Mouse (Mus musculus) bone marrow macrophage, adult 2 months (primary cell): ENCODE results near the gene Lbh. TPM values are rescaled to one million over a fixed set of nuclear protein-coding genes. Genes with fewer than 3 reads are reported as not detected.

Source experiments
- H3K27ac ChIP-seq: 2 replicates; pipeline ENCODE4 v1.5.1; 2012; ENCODE audit warnings: low read depth, low read length; ENCODE audit not compliant: insufficient read depth
- H3K4me1 ChIP-seq: 2 replicates; pipeline ENCODE4 v1.6.1; 2012; ENCODE audit warnings: low read length; ENCODE audit not compliant: control insufficient read depth, insufficient read depth
- H3K4me3 ChIP-seq: 2 replicates; pipeline ENCODE4 v1.5.1; 2012; ENCODE audit warnings: mild to moderate bottlenecking, low read length, moderate library complexity; ENCODE audit not compliant: insufficient read depth
- CTCF ChIP-seq: IDR thresholded peaks from 2 replicates; pipeline ENCODE4 v1.5.1; 2012; ENCODE audit warnings: low read depth, mild to moderate bottlenecking, low read length, moderate library complexity
- POLR2A ChIP-seq: IDR thresholded peaks from 2 replicates; pipeline ENCODE4 v1.6.1; 2012; ENCODE audit warnings: mild to moderate bottlenecking, low read depth, low read length, borderline replicate concordance
- polyA plus RNA-seq: library from polyadenylated mRNA; stranded (reverse); fragments of >200 nt; gene quantifications from 2 replicates; pipeline ENCODE4 v1.2.4, GENCODE M21; 2012; ENCODE audit not compliant: missing spikeins, insufficient read depth, insufficient read length

The Lbh gene
- polyA plus RNA-seq, 1 experiment: 29.7 TPM

- Histone ChIP-seq H3K4me3 (no peak overlapping the region), H3K4me1 (peaks cover under 1% of the 10 kb centered on the region), H3K27ac (no peak overlapping the region)
- no peak for TF ChIP-seq POLR2A
- TF ChIP-seq CTCF: no peak
Observed at GRCm38 (mm10) chr17:72909061-72909852, 8.8 kb upstream of the Lbh start.

DNA sequence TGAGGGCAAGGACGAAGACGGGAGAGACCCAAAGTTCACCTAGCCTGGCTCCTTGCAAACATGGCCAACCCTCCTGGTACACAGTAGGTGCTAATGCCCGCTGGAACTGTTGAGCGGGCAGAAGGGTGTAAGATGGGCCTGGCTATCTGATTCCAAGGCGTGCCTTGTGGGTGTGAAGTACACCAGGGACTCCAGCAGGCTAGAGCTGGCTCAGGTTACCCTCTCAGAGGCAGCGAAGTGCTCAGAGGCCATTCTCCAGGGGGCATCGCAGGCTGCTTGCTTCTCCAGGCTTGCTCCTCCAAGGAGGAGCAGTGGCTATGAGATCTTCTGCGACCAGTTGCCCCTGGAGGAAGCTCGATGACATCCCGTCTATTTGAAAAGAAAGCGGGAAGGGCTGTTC is 6.8 kb upstream of the Lbh start:
- Histone ChIP-seq H3K27ac (no peak overlapping the region), H3K4me1 (no peaks in the 10 kb centered on the region), H3K4me3 (no peak overlapping the region)
- TF ChIP-seq CTCF (no peak), POLR2A (no peak)

DNA sequence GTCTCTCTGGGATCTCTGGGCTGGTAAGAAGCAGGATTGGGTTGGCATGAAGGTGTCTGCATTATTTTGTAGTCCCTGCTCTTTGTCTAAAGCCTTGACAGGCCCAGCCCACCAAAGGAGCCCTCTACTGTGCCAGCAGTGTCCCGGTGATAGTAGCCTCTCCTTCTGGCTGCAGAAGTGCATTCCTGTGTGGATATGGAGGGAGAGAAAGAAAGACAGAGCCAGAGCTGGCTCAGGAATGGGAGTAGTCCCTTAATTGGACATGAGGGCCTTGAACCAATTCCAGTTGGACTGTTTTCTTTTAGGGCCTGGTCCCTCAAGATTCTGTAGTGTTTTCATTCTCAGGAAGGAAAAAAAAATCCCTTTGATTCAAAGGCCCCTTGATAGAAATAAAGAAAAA is 6.4 kb upstream of the Lbh start:
- Histone ChIP-seq H3K4me1 (no peaks in the 10 kb centered on the region), H3K27ac (no peak overlapping the region), H3K4me3 (no peak overlapping the region)
- TF ChIP-seq POLR2A: no peak
- no peak for TF ChIP-seq CTCF

DNA sequence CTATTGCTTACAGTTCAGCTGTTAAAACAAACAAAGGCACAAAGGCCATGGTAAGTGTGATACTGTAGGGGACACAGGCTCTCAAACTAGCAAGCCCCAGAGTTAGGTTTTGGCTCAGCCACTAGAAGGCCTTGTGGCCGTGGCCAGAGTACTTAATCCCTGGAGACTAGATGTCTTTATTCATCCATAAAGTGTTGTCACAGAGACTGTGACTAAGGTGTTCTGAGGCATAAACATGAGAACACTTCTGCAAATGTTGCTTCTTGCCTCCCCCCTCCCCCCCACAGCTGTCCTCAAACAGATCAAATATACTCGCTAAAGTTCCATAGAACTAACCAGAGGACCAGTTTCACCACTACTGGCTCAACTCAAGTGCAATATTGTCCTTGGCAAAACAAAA is 4.0 kb upstream of the Lbh start:
- no peak for TF ChIP-seq CTCF
- TF ChIP-seq POLR2A: no peak
- no peak overlapping the region for H3K4me3 ChIP-seq
- H3K27ac ChIP-seq: no peak overlapping the region
- no peaks in the 10 kb centered on the region for H3K4me1 ChIP-seq

DNA sequence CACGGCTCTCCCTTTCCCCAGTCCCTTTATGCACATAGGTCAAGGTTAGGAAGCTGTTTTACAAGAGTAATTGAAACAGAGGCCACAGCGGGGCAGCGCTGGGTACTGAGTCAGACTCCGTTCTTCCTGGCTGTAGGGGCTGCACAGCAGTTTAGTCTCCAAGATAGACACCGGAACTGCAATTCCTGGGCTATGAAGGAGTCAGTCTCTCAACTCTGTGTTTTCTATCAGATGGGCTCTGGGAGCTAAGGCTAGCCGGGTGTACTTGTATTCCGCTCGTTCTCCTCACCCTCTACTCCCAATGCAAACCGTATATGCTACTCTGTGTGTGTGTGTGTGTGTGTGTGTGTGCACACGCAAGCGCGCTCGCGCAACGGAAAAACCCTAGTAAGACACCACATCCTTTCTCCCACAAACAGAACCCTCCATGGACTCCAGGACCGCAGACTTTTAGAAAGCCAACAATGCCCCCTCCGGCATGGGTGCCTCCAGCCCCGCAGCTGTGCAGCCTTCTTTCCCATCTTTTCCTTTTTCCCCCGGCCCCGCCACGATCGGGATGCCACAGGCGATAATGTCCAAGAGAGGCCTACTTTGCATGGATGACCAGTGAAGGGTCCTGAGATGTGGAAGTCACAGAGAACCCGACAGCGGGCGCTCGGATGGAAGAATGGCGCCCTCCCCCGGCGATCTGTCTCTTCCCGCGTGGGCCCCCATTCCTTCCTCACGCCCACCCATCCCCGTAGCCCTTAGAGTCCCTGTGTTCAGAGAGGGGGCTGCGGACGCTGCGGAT is 669 bp upstream of the Lbh start:
- peak overlapping the region; percentile 15; the same call in 1 of the 2 replicates for H3K27ac ChIP-seq
- H3K4me1 ChIP-seq: no peaks in the 10 kb centered on the region
- H3K4me3 ChIP-seq: peak overlapping the region; percentile 62
- 0 out of 2 replicates have a peak, but pooled peaks have one; percentile 26 for TF ChIP-seq CTCF
- no peak for TF ChIP-seq POLR2A

DNA sequence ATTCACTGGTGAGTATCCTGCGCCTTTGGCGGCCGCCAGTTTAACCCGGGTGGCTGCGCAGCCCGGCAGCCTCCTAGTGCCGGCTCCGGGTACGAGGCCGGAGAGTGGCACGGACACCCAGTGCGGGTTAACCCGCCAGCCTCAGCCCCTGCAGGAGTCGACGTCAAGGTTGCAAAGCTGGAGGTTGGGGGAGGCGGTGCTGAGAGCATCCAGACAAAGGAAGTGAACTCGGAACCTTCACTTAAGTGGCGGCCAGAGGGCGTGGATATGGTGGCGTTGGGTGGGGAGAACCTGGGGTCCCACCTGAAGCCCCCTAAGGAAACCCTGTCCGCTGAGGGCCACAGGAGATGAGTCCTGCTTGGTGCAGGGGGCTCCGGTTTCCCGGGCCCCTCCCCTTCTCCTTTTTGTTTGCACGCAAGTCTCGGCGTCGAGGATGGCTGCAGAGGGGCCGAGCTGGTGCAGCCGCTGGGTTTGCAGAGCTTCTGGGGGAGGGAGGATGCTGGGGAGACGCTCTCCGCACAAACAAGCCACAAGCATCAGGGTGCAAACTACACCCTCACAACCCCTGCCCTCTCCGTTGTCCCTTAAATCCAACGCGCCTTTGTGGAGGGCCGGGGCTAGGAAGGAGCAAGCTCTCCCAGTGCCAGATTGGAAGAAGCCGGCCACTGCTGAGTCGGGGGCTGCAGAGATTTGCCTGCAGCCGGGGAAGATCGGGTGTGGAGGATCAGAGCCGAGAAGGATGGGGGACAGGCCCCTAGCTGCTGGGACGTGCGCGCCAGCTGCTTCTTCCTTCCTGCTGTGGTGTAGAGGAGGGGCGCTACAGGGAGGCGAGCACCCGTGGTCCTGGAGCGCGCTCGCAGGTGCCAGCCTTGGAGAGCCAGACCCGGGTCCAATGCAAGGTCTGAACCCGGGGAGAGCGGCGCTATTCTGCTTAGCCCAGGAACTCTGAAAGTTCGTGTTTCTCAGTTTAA is 751 bp downstream of the Lbh start:
- TF ChIP-seq CTCF (no peak), POLR2A (no peak)
- Histone ChIP-seq H3K4me3 (peak overlapping the region; percentile 62), H3K4me1 (no peaks in the 10 kb centered on the region), H3K27ac (peak overlapping the region; percentile 26; the same call in 1 of the 2 replicates)

- Histone ChIP-seq H3K4me3 (no peak overlapping the region; the same call in 1 of the 2 replicates), H3K4me1 (no peaks in the 10 kb centered on the region), H3K27ac (no peak overlapping the region)
- TF ChIP-seq CTCF (no peak), POLR2A (no peak)
Observed at GRCm38 (mm10) chr17:72919641-72920040, 1.5 kb downstream of the Lbh start.

GRCm38 (mm10) chr17:72920430-72920829 is 2.3 kb downstream of the Lbh start:
- no peaks in the 10 kb centered on the region for H3K4me1 ChIP-seq
- H3K27ac ChIP-seq: no peak overlapping the region
- no peak overlapping the region for H3K4me3 ChIP-seq
- TF ChIP-seq POLR2A: no peak
- TF ChIP-seq CTCF: no peak

DNA sequence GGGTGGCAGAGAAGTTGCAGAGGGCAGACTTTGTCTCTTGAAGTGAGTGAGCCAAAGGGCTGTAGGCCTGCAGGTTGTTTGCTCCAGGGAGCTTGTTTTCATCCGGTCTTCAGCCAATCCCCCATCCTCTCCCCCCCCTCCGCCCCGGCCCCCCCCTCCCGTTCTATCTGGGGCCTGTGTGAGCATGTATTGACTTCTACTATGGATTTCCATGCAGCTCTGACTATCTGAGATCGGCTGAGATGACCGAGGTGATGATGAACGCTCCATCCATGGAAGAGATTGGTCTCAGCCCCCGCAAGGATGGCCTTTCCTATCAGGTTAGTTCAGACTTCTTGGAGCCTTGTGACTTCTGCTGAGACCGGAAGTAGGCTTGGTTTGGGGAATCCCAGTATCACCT is 2.9 kb downstream of the Lbh start:
- no peak overlapping the region for H3K4me3 ChIP-seq
- no peak overlapping the region for H3K27ac ChIP-seq
- H3K4me1 ChIP-seq: no peaks in the 10 kb centered on the region
- TF ChIP-seq POLR2A: no peak
